Mouse (Mus musculus) layer of hippocampus, postnatal 36 days (tissue): ENCODE data around the gene Slc39a9. TPM values are rescaled to one million over a fixed set of nuclear protein-coding genes. Genes with fewer than 3 reads are reported as not detected.

Source experiments
- DNase-seq, 2 experiments: peaks; one replicate each; pipeline ENCODE4 v3.0.0; 2022
- total RNA-seq, 2 experiments: library from RNA; stranded (reverse); gene quantifications; 2 replicates each; pipeline ENCODE4 v1.2.3; 2021

The Slc39a9 gene
- 10 to 100 TPM; 36.5 to 40.7 TPM for total RNA-seq

DNA sequence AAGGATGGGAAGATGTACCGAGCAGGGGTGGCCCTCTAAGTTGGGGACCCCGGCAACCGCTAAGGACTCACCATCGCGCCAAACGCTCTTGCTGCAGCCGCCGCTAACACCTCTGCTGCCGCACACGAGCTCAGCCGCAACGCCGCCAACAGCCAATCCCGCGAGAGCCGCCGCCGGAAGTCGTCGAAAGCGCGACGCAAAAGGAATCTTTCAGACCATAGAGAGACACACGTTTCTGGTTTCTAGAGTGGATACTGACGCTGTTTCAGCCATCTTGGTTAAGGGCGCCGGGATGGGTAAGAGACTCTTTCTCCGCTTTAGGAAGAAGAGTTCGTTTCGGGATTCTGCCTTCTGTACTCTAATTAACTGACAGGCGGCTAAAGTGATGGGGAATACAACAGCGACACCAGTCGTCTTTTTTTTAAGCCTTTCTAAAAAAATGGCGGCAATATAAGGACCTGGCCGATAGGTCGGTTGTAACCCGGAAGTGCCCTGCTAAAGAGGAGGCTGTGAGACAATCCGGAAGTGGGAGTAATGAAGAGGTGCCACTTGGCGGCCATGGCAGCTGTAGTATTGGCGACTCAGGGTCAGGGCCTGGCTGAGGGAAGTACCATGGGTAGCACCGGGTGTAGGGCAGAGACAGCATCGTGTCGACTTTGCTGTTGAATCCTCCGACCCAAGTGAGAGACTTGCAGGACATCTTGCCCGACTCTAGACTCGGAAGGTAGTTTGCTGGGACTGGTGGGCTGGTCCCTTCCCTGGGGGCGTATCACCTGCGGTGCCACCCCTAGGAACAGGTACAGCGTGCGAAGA is at the start of gene Slc39a9, which contains the start of gene Erh:
TSS of gene Slc39a9 (plus strand) at position 191 of the 813 bp plus-strand sequence.
TSS of gene Erh (minus strand) at position 649 of the 813 bp plus-strand sequence.
- DNase-seq = peak; percentile 93 to 94

- DNase-seq = no peak
Observed at GRCm38 (mm10) chr12:80594141-80594540, 49.5 kb upstream of the Slc39a9 start.

GRCm38 (mm10) chr12:80594781-80595180 is 48.9 kb upstream of the Slc39a9 start:
- DNase-seq = no peak

DNA sequence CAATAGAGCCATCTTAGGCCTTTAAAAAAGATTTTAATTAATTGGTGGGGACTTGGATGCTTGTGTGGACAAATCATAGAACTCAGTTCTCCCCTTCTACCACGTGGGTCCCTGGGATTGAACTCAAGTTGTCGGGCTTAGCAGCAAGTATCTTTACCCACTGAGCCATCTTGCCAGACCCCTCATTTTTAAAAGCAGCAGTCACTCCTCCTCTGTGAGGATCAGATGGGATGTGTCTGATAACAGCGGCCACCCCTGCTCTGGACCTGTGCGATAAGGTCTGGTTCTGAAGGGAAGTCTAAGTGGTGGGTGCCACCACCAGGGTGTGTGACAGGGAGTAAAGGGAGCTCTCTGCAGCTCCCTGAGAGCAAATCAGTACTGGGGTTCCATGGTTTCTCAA is 48.1 kb upstream of the Slc39a9 start:
- no peak for DNase-seq

DNA sequence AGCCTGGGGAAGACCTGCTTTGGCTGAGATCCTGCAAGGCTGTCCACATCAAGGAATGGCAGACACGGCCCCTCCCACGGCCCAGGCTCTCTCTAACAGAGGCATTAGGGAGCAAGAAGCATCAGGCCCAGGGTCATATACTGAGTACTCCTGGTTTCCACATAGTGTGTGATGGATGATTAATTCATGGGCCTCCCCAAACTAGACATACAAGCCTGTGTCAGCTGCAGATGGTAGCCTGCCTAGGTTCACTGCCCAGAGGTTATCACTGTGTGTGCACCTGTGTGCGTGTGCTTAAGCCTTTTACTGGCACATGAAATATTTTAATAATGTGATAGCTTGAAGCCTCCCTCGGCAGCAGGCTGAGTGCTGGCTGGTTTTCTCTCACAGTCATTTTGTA is 47.7 kb upstream of the Slc39a9 start:
- no peak for DNase-seq

- DNase-seq = no peak
Observed at GRCm38 (mm10) chr12:80598236-80598635, 45.4 kb upstream of the Slc39a9 start.

DNA sequence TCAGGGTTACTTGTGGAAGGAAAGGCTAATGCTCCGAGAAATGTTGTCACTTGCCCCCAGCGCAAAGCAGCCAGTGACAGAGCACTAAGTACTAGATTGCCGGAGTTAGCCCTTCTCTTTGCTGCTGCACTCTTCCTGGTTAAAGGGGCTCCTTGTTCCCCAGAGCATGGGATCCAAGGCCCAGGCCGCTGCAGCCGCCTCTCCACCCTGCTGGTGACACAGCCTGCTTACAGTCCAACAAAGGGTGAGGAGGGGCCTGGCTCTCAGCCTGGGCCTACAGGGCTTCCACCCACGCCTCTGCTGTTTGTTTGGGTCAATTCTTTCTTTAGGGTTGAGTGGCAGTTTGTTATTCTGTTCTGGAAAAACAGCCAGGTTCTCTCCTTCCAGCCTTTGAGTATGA is 44.9 kb upstream of the Slc39a9 start:
- peak; percentile 64 to 69 for DNase-seq

- no peak for DNase-seq
Observed at GRCm38 (mm10) chr12:80601597-80602269, 42.0 kb upstream of the Slc39a9 start.

- DNase-seq = no peak
Observed at GRCm38 (mm10) chr12:80602432-80602831, 41.3 kb upstream of the Slc39a9 start.

DNA sequence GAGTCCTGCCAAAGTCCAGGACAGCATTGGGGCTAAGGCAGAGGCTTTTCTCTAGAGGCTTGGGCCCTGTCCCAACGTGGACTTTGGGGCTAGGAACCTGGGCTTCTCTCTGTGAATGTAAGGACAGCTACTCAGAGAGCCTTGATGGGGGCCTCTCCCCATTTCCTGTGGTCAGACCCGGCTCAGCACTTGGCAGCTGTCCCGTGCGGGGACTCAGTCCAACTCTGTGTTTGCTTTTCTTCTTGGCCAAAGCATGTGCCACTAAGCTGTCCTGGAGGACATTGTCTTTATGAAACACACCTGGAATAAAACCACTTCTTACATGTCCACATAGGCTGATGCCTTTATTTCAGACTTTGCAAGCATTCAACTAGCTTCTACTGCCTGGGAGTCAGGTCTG is 40.1 kb upstream of the Slc39a9 start:
- peak in 1 of 2 experiments; percentile 50 for DNase-seq

GRCm38 (mm10) chr12:80604218-80604617 is 39.5 kb upstream of the Slc39a9 start:
- no peak for DNase-seq

DNA sequence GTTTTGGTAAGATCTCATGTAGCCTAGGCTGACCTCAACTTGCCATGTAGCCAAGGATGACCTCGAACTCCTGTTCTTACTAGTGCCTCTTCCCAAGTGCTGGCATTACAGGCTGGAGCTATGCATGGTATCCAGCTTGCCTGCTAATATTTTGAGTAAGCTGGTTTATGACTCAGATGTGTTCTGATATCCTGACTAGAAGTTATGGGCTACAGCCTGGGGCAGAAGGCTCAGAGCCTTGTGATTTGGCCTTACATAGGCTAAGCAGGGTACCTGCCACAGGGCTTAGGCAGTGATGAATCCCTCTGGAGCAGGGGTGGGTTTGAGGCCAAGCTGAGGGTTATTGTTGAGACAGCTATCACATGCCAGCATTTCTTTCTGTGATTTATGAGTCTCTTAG is 35.1 kb upstream of the Slc39a9 start:
- no peak for DNase-seq

DNA sequence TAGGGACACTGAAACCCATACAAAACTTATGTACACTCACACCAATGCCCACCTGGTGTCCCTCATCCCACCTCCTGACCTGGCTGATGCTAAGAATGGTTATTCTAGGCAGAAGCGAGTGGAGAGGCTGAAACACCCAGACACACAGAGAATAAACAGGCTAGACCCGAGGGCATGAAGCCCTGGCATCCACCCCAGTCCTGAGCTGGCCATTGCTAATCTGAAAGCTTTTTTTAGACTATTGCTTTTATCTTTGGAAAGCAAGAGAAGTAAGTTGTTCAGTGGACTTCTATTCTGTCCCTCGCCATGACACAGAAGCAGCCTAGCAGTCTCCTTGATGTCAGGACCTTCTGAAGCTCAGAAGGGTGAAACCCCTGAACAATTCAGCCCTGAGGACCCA is 33.8 kb upstream of the Slc39a9 start:
- no peak for DNase-seq

- no peak for DNase-seq
Observed at GRCm38 (mm10) chr12:80612113-80612791, 31.4 kb upstream of the Slc39a9 start.

- no peak for DNase-seq
Observed at GRCm38 (mm10) chr12:80615371-80616257, 28.1 kb upstream of the Slc39a9 start.

DNA sequence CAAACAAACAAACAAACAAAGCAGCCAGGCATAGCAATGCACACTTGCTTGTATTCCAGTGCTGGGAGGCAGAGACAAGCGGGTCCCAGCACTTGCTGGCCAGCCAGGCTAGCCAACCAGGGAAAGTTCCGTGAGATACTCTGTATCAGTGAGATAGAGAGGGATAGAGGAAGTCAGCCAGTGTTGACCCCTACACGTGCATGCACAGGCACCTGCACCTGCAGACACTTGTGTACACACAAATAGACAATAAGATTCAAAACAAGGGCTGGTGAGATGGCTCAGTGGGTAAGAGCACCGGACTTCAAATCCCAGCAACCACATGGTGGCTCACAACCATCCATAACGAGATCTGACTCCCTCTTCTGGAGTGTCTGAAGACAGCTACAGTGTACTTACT is 23.2 kb upstream of the Slc39a9 start:
- no peak for DNase-seq

GRCm38 (mm10) chr12:80631790-80632189 is 11.9 kb upstream of the Slc39a9 start:
- no peak for DNase-seq

- no peak for DNase-seq
Observed at GRCm38 (mm10) chr12:80642725-80643692, 674 bp upstream of the Slc39a9 start.

DNA sequence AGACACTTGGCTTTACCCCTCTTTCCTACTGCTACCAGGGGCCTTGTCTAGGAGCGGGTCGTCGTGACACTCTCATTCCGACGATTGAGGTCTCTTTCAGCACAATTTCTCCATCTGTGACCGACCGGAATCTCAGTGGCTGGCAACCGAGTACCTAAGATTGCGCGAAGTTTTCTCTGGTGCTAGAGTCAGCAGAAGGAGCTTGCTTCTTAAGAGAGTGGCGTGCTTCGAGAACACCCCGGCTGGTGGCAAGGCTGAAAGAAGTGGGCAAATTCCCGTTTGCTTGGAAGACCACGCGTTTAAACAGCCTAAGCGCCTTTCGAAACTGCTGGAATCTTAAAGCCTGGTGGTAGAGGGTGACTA is 804 bp downstream of the Slc39a9 start:
- peak in 1 of 2 experiments; percentile 7 for DNase-seq

DNA sequence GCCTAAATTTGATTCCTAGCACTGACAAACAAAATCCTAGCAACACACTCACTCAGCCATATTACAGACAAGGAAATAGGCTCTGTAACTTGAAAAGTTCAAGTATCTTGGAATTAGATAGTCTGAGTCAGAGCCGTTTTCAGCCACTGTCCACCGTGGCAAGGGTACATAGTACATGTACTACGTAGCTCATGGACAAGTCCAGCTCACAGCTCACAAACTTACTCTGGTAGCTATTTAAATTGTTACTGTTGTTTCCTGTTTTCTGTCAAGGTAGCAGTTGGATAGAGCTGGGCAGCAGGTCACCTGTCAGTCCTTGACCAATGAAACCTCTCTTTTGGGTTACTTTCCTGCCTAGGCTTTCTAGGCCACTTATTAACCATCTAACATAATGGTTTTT is 2.7 kb downstream of the Slc39a9 start:
- DNase-seq = no peak
